20 mouse cellular contexts compared by ENCODE assay signal in the genomic region with DNA sequence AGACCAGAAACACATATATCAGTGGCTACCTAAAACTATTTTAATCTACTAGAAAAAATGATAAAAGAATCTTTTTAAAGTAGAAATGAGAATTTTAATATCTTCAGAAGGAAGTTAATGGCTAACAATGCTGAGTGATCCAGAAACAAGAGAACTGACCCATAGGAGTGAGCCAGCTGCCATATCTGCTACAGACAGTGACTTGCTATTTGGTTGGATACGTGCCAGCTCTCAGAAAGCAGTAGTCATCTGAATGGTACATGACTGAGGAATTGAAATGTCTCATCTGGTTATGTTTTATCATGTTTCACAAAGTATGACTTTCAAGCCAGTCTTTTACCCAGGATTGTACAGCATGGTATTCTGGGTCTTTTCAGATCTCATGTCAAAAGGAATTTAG.
DNase-seq lines count a peak whose midpoint lies in the region; ATAC-seq and TF ChIP-seq lines count a peak whose summit lies in the region.
"Had no signal": no experiment of that assay in that cellular context is flagged by ENCODE, and none has a peak within 500 bp of the region (broad histone marks: within the 10 kb centered on the region; RNA-seq: fewer than 3 reads in every experiment).

No protein-coding gene starts in this region.

- no peak overlapping the region for H3K4me3 ChIP-seq in lung, embryonic 14.5 days (ENCODE audit: low read depth, low read length)
- H3K4me3 ChIP-seq in myocyte: no peak overlapping the region
- H3K4me3 ChIP-seq: embryonic facial prominence, embryonic 13.5 days; gastrocnemius, adult 2 months; heart, embryonic 13.5 days had no signal

- H3K4me1 ChIP-seq in lung, embryonic 14.5 days (ENCODE audit: insufficient read depth): no peaks in the 10 kb centered on the region
- H3K4me1 ChIP-seq: embryonic facial prominence, embryonic 13.5 days; heart, embryonic 13.5 days had no signal

- H3K27me3 ChIP-seq in lung, embryonic 14.5 days (ENCODE audit: insufficient read depth, low read length): no peaks in the 10 kb centered on the region
- no peaks in the 10 kb centered on the region for H3K27me3 ChIP-seq in myocyte (ENCODE audit: control insufficient read depth, insufficient read depth, insufficient read length)
- H3K27me3 ChIP-seq: CH12.LX; embryonic facial prominence, embryonic 13.5 days; heart, embryonic 13.5 days had no signal

- no peak for ATAC-seq in lung, embryonic 14.5 days (ENCODE audit: insufficient read depth)
- ATAC-seq: forebrain, embryonic 14.5 days; hindbrain, embryonic 16.5 days had no signal

- no peaks in the 10 kb centered on the region for H3K9me3 ChIP-seq in lung, embryonic 14.5 days (ENCODE audit: low read depth, low read length)
- H3K9me3 ChIP-seq: embryonic facial prominence, embryonic 13.5 days; heart, embryonic 13.5 days had no signal

- TF ChIP-seq POLR2A in myocyte (IDR thresholded peaks at IDR 0.05; ENCODE audit: insufficient read length, low read depth): no peak

- H3K27ac ChIP-seq in lung, embryonic 14.5 days (ENCODE audit: low read depth): no peak overlapping the region
- H3K27ac ChIP-seq: embryonic facial prominence, embryonic 13.5 days; gastrocnemius, adult 2 months; heart, embryonic 13.5 days had no signal

- no peaks in the 10 kb centered on the region for H3K36me3 ChIP-seq in lung, embryonic 14.5 days (ENCODE audit: insufficient read depth)
- H3K36me3 ChIP-seq in myocyte (ENCODE audit: control insufficient read depth, insufficient read depth): no peaks in the 10 kb centered on the region
- H3K36me3 ChIP-seq: embryonic facial prominence, embryonic 13.5 days; heart, embryonic 13.5 days had no signal

- no peak overlapping the region for H3ac ChIP-seq in myocyte (ENCODE audit: control insufficient read depth, insufficient read length)

- TF ChIP-seq CTCF in lung, embryonic 14.5 days (IDR thresholded peaks at IDR 0.05; ENCODE audit: low read depth): no peak

- H3K79me2 ChIP-seq in myocyte (ENCODE audit: control insufficient read depth, insufficient read depth): no peaks in the 10 kb centered on the region

- peak; percentile 42 to 58 for DNase-seq in cerebellum, postnatal 10 days
- no peak for DNase-seq in cerebellum, adult 9-11 months
- peak; percentile 54 for DNase-seq in lung, embryonic 14.5 days
- DNase-seq in lung, postnatal 36 days: no peak
- DNase-seq in Muller cell, postnatal 12 days (ENCODE audit: inconsistent ontology term): peak; percentile 87
- no peak for DNase-seq in heart, adult 9 months (ENCODE audit: low spot score in 2 of 2)
- DNase-seq in kidney, postnatal 14 days: no peak
- DNase-seq: adrenal gland, adult 8-10 months; cerebellum, adult 18-20 months; cerebellum, postnatal 25 days; gastrocnemius, adult 2 months; gastrocnemius, postnatal 25 days; heart, postnatal 36 days; kidney, adult 18-20 months had no signal

- no peak overlapping the region for H3K9ac ChIP-seq in lung, embryonic 14.5 days
- H3K9ac ChIP-seq: embryonic facial prominence, embryonic 13.5 days; heart, embryonic 13.5 days had no signal

- H3K4me2 ChIP-seq in lung, embryonic 14.5 days: no peak overlapping the region
- H3K4me2 ChIP-seq in myocyte (ENCODE audit: low read depth): peak overlapping the region; percentile 60
- H3K4me2 ChIP-seq: embryonic facial prominence, embryonic 13.5 days; heart, embryonic 13.5 days had no signal

- WGBS in lung, embryonic 14.5 days: 57% methylated on average over 1 of the region's 1 CpGs

TF ChIP-seq in myocyte, 11 proteins besides CTCF, POLR2A, EP300 and RAD21:
- TF ChIP-seq USF1 (IDR thresholded peaks at IDR 0.05; ENCODE audit: low read depth) (no peak), MAX (IDR thresholded peaks at IDR 0.05; ENCODE audit: low read depth) (no peak), MYOD1 (IDR thresholded peaks at IDR 0.05; ENCODE audit: control insufficient read depth in 1 of 3, insufficient read length in 2 of 3, low read depth in 2 of 3) (no peak), REST (IDR thresholded peaks at IDR 0.05; ENCODE audit: insufficient read depth, insufficient read length) (no peak), TCF12 (IDR thresholded peaks at IDR 0.05; ENCODE audit: insufficient read depth, poor library complexity, severe bottlenecking) (no peak), POLR2AphosphoS2 (IDR thresholded peaks at IDR 0.05; ENCODE audit: insufficient read length, low read depth) (no peak), MYOG (IDR thresholded peaks at IDR 0.05; ENCODE audit: control insufficient read depth in 1 of 3, insufficient read depth in 1 of 3, insufficient read length in 2 of 3, low read depth in 2 of 3) (no peak)

Comparison
In these comparisons a context has a peak if more than half of its experiments do, and no peak if none do; other contexts are left out.
1. DNase-seq: peak in cerebellum, postnatal 10 days (2 of 2), lung, embryonic 14.5 days (single experiment) and Muller cell, postnatal 12 days (single experiment); none in cerebellum, adult 9-11 months (single experiment), lung, postnatal 36 days (single experiment), heart, adult 9 months (0 of 2) and kidney, postnatal 14 days (single experiment).